Mouse (Mus musculus): Measurements from ENCODE around the gene Orm1. TPM values are rescaled to one million over a fixed set of nuclear protein-coding genes. Genes with fewer than 3 reads are reported as not detected.

The Orm1 gene
- polyA plus RNA-seq, 1 experiment from 2014 or later = not detected

- 12% methylated on average over 4 of the region's 4 CpGs for WGBS
- H3K9me3 ChIP-seq = no peaks in the 10 kb centered on the region
- no peak overlapping the region for H3K4me3 ChIP-seq
- H3K4me1 ChIP-seq = no peaks in the 10 kb centered on the region
- no peak overlapping the region for H3K27ac ChIP-seq
- H3K36me3 ChIP-seq = peaks cover 34% of the 10 kb centered on the region
- H3K27me3 ChIP-seq (ENCODE audit: insufficient read depth, poor library complexity, severe bottlenecking) = peaks cover 7% of the 10 kb centered on the region; the same call in 1 of the 2 replicates
- DNase-seq (ENCODE audit: low spot score) = peak; percentile 87
These were observed 24.2 kb downstream of the Orm1 start for GRCm38 (mm10) chr4:63368577-63368976.

DNA sequence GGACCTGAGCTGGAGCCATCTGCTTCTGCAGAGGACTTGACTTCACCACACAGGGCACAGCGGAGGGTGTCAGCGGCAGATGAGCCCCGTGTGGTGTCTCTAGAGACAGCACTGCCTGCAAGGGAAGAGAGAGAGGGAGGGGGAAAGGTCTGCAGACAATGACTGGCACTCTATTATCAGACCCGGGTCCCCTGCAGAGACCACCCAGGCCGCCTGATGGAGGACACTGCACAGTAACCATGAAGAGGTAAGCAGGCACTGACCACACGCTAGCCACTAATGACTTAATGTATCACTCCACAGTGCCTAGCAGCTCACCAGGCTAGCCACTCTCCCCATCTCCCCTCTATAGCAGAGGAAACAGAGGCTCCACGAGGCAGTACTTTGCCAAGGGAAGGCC is 26.5 kb downstream of the Orm1 start:
- peaks cover 41% of the 10 kb centered on the region for H3K36me3 ChIP-seq
- no peak for DNase-seq (ENCODE audit: low spot score)
- peaks cover 7% of the 10 kb centered on the region; the same call in 1 of the 2 replicates for H3K27me3 ChIP-seq (ENCODE audit: insufficient read depth, poor library complexity, severe bottlenecking)
- no peak overlapping the region for H3K4me3 ChIP-seq
- H3K9me3 ChIP-seq = no peaks in the 10 kb centered on the region
- no peak overlapping the region for H3K27ac ChIP-seq
- 0 out of 2 replicates have a peak, but pooled peaks cover 3% of the 10 kb centered on the region for H3K4me1 ChIP-seq
- WGBS = 36% methylated on average over 7 of the region's 7 CpGs

DNA sequence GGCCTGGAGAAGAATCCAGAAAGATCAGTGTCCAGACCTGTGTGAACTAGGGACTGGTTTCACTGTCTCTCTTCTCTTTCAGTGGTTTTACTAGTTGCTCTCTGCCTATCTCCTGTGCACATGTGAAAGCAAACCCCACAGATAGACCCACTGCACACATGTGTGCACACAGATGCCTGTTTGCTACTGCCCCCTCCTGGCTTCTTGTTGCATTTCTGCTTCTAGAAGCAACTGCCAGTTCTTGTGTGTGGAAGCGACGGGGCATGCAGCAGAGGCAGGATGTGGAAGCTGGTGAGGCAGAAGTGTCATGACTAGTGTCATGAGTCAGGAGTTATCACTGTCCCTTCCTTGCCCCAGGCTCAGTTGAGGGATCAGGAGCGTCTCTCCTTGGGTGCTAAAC is 27.5 kb downstream of the Orm1 start:
- peaks cover 7% of the 10 kb centered on the region; the same call in 1 of the 2 replicates for H3K27me3 ChIP-seq (ENCODE audit: insufficient read depth, poor library complexity, severe bottlenecking)
- H3K27ac ChIP-seq = no peak overlapping the region
- no peaks in the 10 kb centered on the region for H3K9me3 ChIP-seq
- H3K4me1 ChIP-seq = 0 out of 2 replicates have a peak, but pooled peaks cover 3% of the 10 kb centered on the region
- no peak for DNase-seq (ENCODE audit: low spot score)
- WGBS = 58% methylated on average over 3 of the region's 3 CpGs
- peaks cover 49% of the 10 kb centered on the region for H3K36me3 ChIP-seq
- no peak overlapping the region for H3K4me3 ChIP-seq

DNA sequence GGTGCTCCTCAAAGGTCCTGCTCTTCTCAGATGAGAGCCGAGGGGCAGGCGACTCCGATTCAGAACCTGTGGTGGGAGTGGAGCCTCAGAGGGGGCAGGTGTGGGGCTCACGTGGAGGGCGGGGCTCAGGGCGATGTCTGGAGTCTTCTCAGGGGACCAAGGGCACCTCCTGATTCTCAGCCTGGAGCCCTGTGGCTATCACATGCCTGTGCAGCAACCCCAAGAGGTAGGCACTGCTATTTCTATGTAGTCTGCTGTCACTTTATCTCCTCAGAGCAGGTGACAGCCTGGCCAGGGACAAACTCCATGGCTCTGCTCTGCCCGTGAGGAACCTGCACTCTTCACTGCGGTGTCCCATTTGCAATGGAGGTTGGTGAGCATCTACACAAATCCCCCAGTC is 29.0 kb downstream of the Orm1 start:
- no peak for DNase-seq (ENCODE audit: low spot score)

DNA sequence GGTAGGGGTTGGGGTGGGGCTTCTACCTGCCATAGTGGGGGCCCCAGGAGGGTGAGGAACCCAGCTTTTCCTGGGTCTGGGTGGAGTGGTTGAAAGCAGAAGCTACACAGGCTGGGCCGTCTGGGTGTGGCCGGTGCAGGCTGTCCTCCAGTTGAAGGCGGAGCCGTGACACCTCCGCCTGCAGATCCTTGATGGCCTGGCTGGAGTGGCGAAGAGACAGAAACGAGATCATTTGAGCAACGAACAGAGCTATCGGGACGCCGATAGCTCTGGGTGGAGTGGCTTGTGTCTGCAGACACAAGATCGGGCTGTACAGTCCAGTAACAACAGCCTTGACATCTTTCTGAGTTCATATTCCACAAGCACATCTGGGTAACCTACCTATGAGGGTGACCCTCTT is 30.0 kb downstream of the Orm1 start:
- H3K27me3 ChIP-seq (ENCODE audit: insufficient read depth, poor library complexity, severe bottlenecking) = 0 out of 2 replicates have a peak, but pooled peaks cover 7% of the 10 kb centered on the region
- H3K27ac ChIP-seq = no peak overlapping the region
- WGBS = 57% methylated on average over 12 of the region's 12 CpGs
- DNase-seq (ENCODE audit: low spot score) = no peak
- 0 out of 2 replicates have a peak, but pooled peaks cover 3% of the 10 kb centered on the region for H3K4me1 ChIP-seq
- H3K36me3 ChIP-seq = peaks cover 43% of the 10 kb centered on the region
- no peak overlapping the region for H3K4me3 ChIP-seq
- H3K9me3 ChIP-seq = no peaks in the 10 kb centered on the region

More for the DNA sequence above, 29.0 kb downstream of the Orm1 start:
- peaks cover 49% of the 10 kb centered on the region for H3K36me3 ChIP-seq
- no peaks in the 10 kb centered on the region for H3K9me3 ChIP-seq
- WGBS = 84% methylated on average over 8 of the region's 8 CpGs
- no peak overlapping the region for H3K27ac ChIP-seq
- H3K4me1 ChIP-seq = 0 out of 2 replicates have a peak, but pooled peaks cover 3% of the 10 kb centered on the region
- H3K27me3 ChIP-seq (ENCODE audit: insufficient read depth, poor library complexity, severe bottlenecking) = 0 out of 2 replicates have a peak, but pooled peaks cover 7% of the 10 kb centered on the region
- H3K4me3 ChIP-seq = no peak overlapping the region

DNA sequence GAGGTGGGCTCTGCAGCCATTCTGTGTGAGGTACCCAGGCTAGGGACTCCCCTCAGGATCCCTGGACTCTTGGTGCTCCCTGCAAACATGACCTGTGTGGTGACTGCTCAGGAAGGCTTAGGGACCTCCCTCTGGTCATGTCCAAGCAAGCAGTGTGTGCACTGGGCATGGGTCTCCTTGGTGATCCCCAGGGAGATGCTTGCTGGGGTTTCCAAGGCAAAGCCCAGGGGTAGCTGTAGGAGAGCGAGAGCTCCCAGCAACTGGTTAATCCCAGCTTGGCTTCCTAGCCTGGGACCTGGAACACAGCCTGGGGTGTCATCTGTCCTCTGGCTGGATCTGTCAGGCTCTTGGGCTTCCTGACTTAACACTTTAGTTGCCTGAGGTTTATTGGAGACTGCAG is 31.0 kb downstream of the Orm1 start:
- Histone ChIP-seq H3K9me3 (no peaks in the 10 kb centered on the region), H3K4me1 (0 out of 2 replicates have a peak, but pooled peaks cover 3% of the 10 kb centered on the region), H3K27ac (no peak overlapping the region), H3K36me3 (peaks cover 41% of the 10 kb centered on the region), H3K4me3 (no peak overlapping the region), H3K27me3 (ENCODE audit: insufficient read depth, poor library complexity, severe bottlenecking) (0 out of 2 replicates have a peak, but pooled peaks cover 7% of the 10 kb centered on the region)
- no peak for DNase-seq (ENCODE audit: low spot score)
- WGBS = 78% methylated on average over 1 of the region's 1 CpGs

DNA sequence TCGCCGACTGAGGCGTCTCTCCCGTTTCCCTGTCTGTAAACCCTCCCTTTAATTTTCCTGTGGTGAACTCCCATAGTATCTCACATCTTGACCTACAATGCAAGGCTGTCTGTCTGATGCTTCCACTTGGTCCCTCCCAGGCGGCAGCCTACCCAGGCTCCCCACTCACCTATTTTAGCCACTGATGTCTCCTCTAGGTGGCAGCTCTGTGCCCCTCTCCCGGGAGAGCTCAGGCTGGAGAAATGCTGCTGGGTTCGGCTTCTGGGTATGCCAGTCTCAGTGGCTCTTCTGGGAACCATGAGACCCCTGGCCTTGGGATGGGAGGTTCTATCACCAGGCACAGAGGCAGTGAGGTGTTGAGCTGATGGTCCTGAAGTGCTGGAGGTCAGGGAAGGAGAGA is 33.1 kb downstream of the Orm1 start:
- Histone ChIP-seq H3K27me3 (ENCODE audit: insufficient read depth, poor library complexity, severe bottlenecking) (0 out of 2 replicates have a peak, but pooled peaks cover 7% of the 10 kb centered on the region), H3K4me3 (no peak overlapping the region), H3K36me3 (peaks cover 54% of the 10 kb centered on the region), H3K4me1 (0 out of 2 replicates have a peak, but pooled peaks cover 3% of the 10 kb centered on the region), H3K9me3 (no peaks in the 10 kb centered on the region), H3K27ac (no peak overlapping the region)
- DNase-seq (ENCODE audit: low spot score) = no peak
- WGBS = 67% methylated on average over 7 of the region's 7 CpGs

GRCm38 (mm10) chr4:63382676-63383369 is 38.5 kb downstream of the Orm1 start:
- Histone ChIP-seq H3K4me3 (no peak overlapping the region), H3K9me3 (no peaks in the 10 kb centered on the region), H3K27me3 (ENCODE audit: insufficient read depth, poor library complexity, severe bottlenecking) (no peaks in the 10 kb centered on the region), H3K4me1 (no peaks in the 10 kb centered on the region), H3K27ac (no peak overlapping the region), H3K36me3 (peaks cover 43% of the 10 kb centered on the region)
- WGBS = 72% methylated on average over 4 of the region's 4 CpGs
- no peak for DNase-seq (ENCODE audit: low spot score)

GRCm38 (mm10) chr4:63383474-63383873 is 39.1 kb downstream of the Orm1 start:
- H3K27me3 ChIP-seq (ENCODE audit: insufficient read depth, poor library complexity, severe bottlenecking) = no peaks in the 10 kb centered on the region
- no peaks in the 10 kb centered on the region for H3K4me1 ChIP-seq
- no peak overlapping the region for H3K4me3 ChIP-seq
- no peaks in the 10 kb centered on the region for H3K9me3 ChIP-seq
- peaks cover 43% of the 10 kb centered on the region for H3K36me3 ChIP-seq
- H3K27ac ChIP-seq = no peak overlapping the region
- WGBS = 89% methylated on average over 12 of the region's 12 CpGs
- DNase-seq (ENCODE audit: low spot score) = no peak

DNA sequence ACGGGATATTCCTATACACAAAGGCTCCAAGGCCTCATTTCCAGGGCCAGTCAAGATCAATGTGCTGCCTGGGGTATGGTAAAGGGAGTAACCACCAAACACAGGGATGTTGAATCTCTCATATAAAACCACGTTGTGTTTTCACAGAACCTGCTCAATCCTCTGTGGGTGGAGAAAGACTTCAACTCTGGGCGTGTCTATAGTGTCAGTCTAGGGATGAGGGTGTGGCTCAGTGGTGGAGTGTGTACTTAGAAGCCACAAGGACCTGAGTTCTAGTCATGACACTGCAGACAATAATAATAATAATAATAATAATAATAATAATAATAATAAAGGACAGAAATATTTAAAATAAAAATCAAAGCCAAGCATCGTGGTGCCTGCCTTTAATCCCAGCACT is 39.9 kb downstream of the Orm1 start:
- peaks cover 4% of the 10 kb centered on the region for H3K4me1 ChIP-seq
- DNase-seq (ENCODE audit: low spot score) = no peak
- 89% methylated on average over 4 of the region's 4 CpGs for WGBS
- H3K27me3 ChIP-seq (ENCODE audit: insufficient read depth, poor library complexity, severe bottlenecking) = no peaks in the 10 kb centered on the region
- no peaks in the 10 kb centered on the region for H3K9me3 ChIP-seq
- no peak overlapping the region for H3K4me3 ChIP-seq
- H3K27ac ChIP-seq = no peak overlapping the region
- peaks cover 43% of the 10 kb centered on the region for H3K36me3 ChIP-seq

- Histone ChIP-seq H3K27ac (no peak overlapping the region), H3K4me1 (peaks cover 11% of the 10 kb centered on the region), H3K9me3 (no peaks in the 10 kb centered on the region), H3K36me3 (peaks cover 37% of the 10 kb centered on the region), H3K4me3 (no peak overlapping the region), H3K27me3 (ENCODE audit: insufficient read depth, poor library complexity, severe bottlenecking) (no peaks in the 10 kb centered on the region)
- DNase-seq (ENCODE audit: low spot score) = no peak
- 84% methylated on average over 3 of the region's 3 CpGs for WGBS
These were observed 40.9 kb downstream of the Orm1 start for GRCm38 (mm10) chr4:63385253-63385652.

GRCm38 (mm10) chr4:63385784-63386183 is 41.4 kb downstream of the Orm1 start:
- DNase-seq (ENCODE audit: low spot score) = no peak
- Histone ChIP-seq H3K36me3 (peaks cover 38% of the 10 kb centered on the region), H3K4me1 (peaks cover 11% of the 10 kb centered on the region), H3K4me3 (no peak overlapping the region), H3K27me3 (ENCODE audit: insufficient read depth, poor library complexity, severe bottlenecking) (no peaks in the 10 kb centered on the region), H3K9me3 (no peaks in the 10 kb centered on the region), H3K27ac (no peak overlapping the region)
- WGBS = 90% methylated on average over 11 of the region's 11 CpGs

GRCm38 (mm10) chr4:63388029-63388428 is 43.7 kb downstream of the Orm1 start:
- WGBS = 71% methylated on average over 6 of the region's 6 CpGs
- Histone ChIP-seq H3K4me1 (peaks cover 21% of the 10 kb centered on the region), H3K9me3 (no peaks in the 10 kb centered on the region), H3K27me3 (ENCODE audit: insufficient read depth, poor library complexity, severe bottlenecking) (no peaks in the 10 kb centered on the region), H3K4me3 (no peak overlapping the region), H3K27ac (no peak overlapping the region), H3K36me3 (peaks cover 20% of the 10 kb centered on the region; the same call in 1 of the 2 replicates)
- DNase-seq (ENCODE audit: low spot score) = no peak
